Mouse (Mus musculus): Measurements from ENCODE around the gene Lima1. TPM values are rescaled to one million over a fixed set of nuclear protein-coding genes. Genes with fewer than 3 reads are reported as not detected.
A peak's percentile ranks its signal among the peaks of the same experiment; 100 is the strongest.

The Lima1 gene
- polyA plus RNA-seq, 1 experiment: 140 TPM

DNA sequence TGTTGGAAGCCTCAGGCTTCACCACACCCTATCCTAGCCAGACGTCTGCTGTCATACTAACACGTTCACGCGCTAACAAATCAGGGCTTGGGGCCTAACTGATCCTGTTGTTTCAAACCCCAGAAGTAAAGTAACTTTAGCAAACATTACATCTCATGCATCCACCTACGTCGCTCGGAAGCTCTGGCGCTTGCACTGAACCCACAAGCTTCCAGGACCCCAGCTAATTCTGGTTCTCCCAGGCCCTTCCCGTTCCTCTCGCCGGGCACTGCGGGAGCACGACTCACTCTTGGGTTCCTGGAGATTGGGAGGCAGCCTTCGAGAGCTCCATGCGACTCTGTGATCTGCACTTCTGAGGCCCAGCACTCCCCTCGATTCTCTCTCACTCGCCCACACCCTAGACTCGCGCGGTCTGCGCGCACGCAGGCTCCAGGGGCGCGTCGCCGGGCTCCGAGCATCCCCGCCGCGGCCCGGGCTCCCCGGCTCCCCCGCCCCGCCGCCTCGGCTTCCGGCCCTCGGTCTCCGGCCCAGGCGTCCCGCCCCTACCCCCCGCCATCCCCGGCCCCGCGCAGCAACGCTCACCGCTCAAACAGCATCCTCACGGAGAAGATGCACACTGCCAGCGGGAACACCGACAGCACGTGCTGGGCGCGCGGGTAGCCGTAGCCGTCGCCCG lies 103.5 kb downstream of the Lima1 start:
- peak overlapping the region; percentile 62 for H3K4me3 ChIP-seq
- no peaks in the 10 kb centered on the region for H3K36me3 ChIP-seq (ENCODE audit: control insufficient read depth, insufficient read depth)
- peak overlapping the region; percentile 87 for H3K4me2 ChIP-seq (ENCODE audit: low read depth)
- H3K27me3 ChIP-seq (ENCODE audit: control insufficient read depth, insufficient read depth, insufficient read length): no peaks in the 10 kb centered on the region
- peak overlapping the region; percentile 40 for H3ac ChIP-seq (ENCODE audit: control insufficient read depth, insufficient read length)
- peaks cover 46% of the 10 kb centered on the region for H3K79me2 ChIP-seq (ENCODE audit: control insufficient read depth, insufficient read depth)
- TF ChIP-seq MYOD1 (IDR thresholded peaks at IDR 0.05; ENCODE audit: control insufficient read depth in 1 of 3, insufficient read length in 2 of 3, low read depth in 2 of 3) (peak in 1 of 3 experiments; percentile 36), TCF3 (IDR thresholded peaks at IDR 0.05; ENCODE audit: insufficient read length, low read depth) (no peak), SRF (IDR thresholded peaks at IDR 0.05; ENCODE audit: control insufficient read depth, insufficient read length, low read depth) (no peak), POLR2A (IDR thresholded peaks at IDR 0.05; ENCODE audit: insufficient read length, low read depth) (no peak), CEBPB (IDR thresholded peaks at IDR 0.05; ENCODE audit: insufficient read depth, poor library complexity, severe bottlenecking) (no peak), MAX (IDR thresholded peaks at IDR 0.05; ENCODE audit: low read depth) (peak; percentile 20), POLR2AphosphoS2 (IDR thresholded peaks at IDR 0.05; ENCODE audit: insufficient read length, low read depth) (no peak), USF1 (IDR thresholded peaks at IDR 0.05; ENCODE audit: low read depth) (no peak), MYOG (IDR thresholded peaks at IDR 0.05; ENCODE audit: control insufficient read depth in 1 of 3, insufficient read depth in 1 of 3, insufficient read length in 2 of 3, low read depth in 2 of 3) (peak in 1 of 3 experiments; percentile 3), E2F4 (IDR thresholded peaks at IDR 0.05; ENCODE audit: insufficient read depth) (no peak), REST (IDR thresholded peaks at IDR 0.05; ENCODE audit: insufficient read depth, insufficient read length) (no peak), TCF12 (IDR thresholded peaks at IDR 0.05; ENCODE audit: insufficient read depth, poor library complexity, severe bottlenecking) (no peak)

DNA sequence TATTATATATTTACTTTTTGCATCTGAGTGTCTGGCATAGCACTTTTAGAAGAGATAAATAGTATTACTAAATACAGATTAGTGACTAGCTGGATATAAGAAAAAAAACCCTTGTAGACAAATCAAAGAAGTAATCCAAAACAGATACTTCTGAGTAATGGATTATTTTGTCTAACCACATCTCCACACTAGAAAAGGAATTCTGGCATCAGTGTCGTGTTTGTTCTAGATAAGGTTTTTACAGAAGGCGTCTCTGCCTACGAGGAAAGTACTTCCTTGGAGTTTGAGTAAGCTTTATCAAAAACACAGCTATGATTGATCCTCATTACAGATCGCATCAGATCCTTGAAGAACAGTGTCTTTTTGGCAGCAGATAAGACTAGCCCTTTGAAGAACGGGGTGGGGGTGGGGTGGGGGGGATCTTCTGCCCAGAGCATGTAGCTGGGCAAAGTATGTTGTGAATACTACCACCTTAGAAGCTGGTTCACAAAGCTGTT lies 104.2 kb downstream of the Lima1 start:
- Histone ChIP-seq H3K4me2 (ENCODE audit: low read depth) (peak overlapping the region; percentile 81), H3K79me2 (ENCODE audit: control insufficient read depth, insufficient read depth) (peaks cover 52% of the 10 kb centered on the region), H3K36me3 (ENCODE audit: control insufficient read depth, insufficient read depth) (no peaks in the 10 kb centered on the region), H3ac (ENCODE audit: control insufficient read depth, insufficient read length) (peak overlapping the region; percentile 40), H3K27me3 (ENCODE audit: control insufficient read depth, insufficient read depth, insufficient read length) (no peaks in the 10 kb centered on the region), H3K4me3 (peak overlapping the region; percentile 62)
- no peak for TF ChIP-seq TCF3 (IDR thresholded peaks at IDR 0.05; ENCODE audit: insufficient read length, low read depth)

DNA sequence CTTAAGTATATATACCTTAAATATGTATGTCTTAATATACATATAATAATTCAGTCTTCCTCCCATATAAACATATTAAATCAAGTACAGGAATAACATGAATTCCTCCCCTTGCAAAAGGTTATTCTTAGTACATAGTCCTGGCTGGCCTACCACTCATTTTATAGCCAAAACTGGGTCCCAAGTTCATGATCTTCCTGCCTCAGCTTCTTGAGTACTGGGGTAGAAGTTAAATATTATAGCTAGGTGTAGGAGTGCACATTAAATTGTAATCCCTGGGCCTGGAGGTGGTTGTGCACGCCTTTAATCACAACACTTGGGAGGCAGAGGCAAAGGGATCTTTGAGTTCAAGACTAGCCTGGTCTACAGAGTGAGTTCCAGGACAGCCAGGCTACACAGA lies 106.5 kb downstream of the Lima1 start:
- H3K27me3 ChIP-seq (ENCODE audit: control insufficient read depth, insufficient read depth, insufficient read length): no peaks in the 10 kb centered on the region
- TF ChIP-seq MYOG (IDR thresholded peaks at IDR 0.05; ENCODE audit: control insufficient read depth in 1 of 3, insufficient read depth in 1 of 3, insufficient read length in 2 of 3, low read depth in 2 of 3) (no peak), REST (IDR thresholded peaks at IDR 0.05; ENCODE audit: insufficient read depth, insufficient read length) (no peak), MAX (IDR thresholded peaks at IDR 0.05; ENCODE audit: low read depth) (no peak), POLR2A (IDR thresholded peaks at IDR 0.05; ENCODE audit: insufficient read length, low read depth) (no peak), TCF3 (IDR thresholded peaks at IDR 0.05; ENCODE audit: insufficient read length, low read depth) (no peak), E2F4 (IDR thresholded peaks at IDR 0.05; ENCODE audit: insufficient read depth) (no peak), POLR2AphosphoS2 (IDR thresholded peaks at IDR 0.05; ENCODE audit: insufficient read length, low read depth) (no peak), USF1 (IDR thresholded peaks at IDR 0.05; ENCODE audit: low read depth) (no peak), TCF12 (IDR thresholded peaks at IDR 0.05; ENCODE audit: insufficient read depth, poor library complexity, severe bottlenecking) (no peak), CEBPB (IDR thresholded peaks at IDR 0.05; ENCODE audit: insufficient read depth, poor library complexity, severe bottlenecking) (no peak), MYOD1 (IDR thresholded peaks at IDR 0.05; ENCODE audit: control insufficient read depth in 1 of 3, insufficient read length in 2 of 3, low read depth in 2 of 3) (no peak), SRF (IDR thresholded peaks at IDR 0.05; ENCODE audit: control insufficient read depth, insufficient read length, low read depth) (no peak)
- no peak overlapping the region for H3ac ChIP-seq (ENCODE audit: control insufficient read depth, insufficient read length)
- no peak overlapping the region for H3K4me2 ChIP-seq (ENCODE audit: low read depth)
- no peak overlapping the region for H3K4me3 ChIP-seq
- peaks cover 9% of the 10 kb centered on the region for H3K36me3 ChIP-seq (ENCODE audit: control insufficient read depth, insufficient read depth)
- H3K79me2 ChIP-seq (ENCODE audit: control insufficient read depth, insufficient read depth): peaks cover 69% of the 10 kb centered on the region

DNA sequence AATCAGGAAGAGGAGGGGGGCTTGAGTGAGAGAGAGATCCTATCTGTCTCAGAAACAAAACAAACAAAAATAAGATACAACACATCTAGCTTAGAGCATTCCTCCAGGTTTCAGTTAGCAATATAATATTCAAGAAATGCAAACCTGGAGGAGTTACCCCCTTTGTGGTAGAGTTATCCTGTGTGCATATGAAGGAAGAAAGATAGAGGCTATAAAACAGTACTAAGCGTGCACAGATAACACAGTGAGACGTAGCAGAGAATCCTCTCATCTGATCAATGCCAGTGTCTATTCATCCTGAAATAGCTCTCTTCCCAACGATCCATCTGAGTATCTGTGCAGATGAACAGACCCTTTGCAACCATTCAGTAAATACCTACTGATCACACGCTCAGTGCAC lies 107.8 kb downstream of the Lima1 start:
- Histone ChIP-seq H3ac (ENCODE audit: control insufficient read depth, insufficient read length) (no peak overlapping the region), H3K79me2 (ENCODE audit: control insufficient read depth, insufficient read depth) (peaks cover 82% of the 10 kb centered on the region), H3K27me3 (ENCODE audit: control insufficient read depth, insufficient read depth, insufficient read length) (no peaks in the 10 kb centered on the region), H3K4me3 (no peak overlapping the region), H3K36me3 (ENCODE audit: control insufficient read depth, insufficient read depth) (peaks cover 9% of the 10 kb centered on the region), H3K4me2 (ENCODE audit: low read depth) (no peak overlapping the region)
- no peak for TF ChIP-seq MYOD1 (IDR thresholded peaks at IDR 0.05; ENCODE audit: control insufficient read depth in 1 of 3, insufficient read length in 2 of 3, low read depth in 2 of 3)
- no peak for TF ChIP-seq REST (IDR thresholded peaks at IDR 0.05; ENCODE audit: insufficient read depth, insufficient read length)
- TF ChIP-seq TCF3 (IDR thresholded peaks at IDR 0.05; ENCODE audit: insufficient read length, low read depth): no peak
- no peak for TF ChIP-seq POLR2AphosphoS2 (IDR thresholded peaks at IDR 0.05; ENCODE audit: insufficient read length, low read depth)
- TF ChIP-seq E2F4 (IDR thresholded peaks at IDR 0.05; ENCODE audit: insufficient read depth): no peak
- no peak for TF ChIP-seq MYOG (IDR thresholded peaks at IDR 0.05; ENCODE audit: control insufficient read depth in 1 of 3, insufficient read depth in 1 of 3, insufficient read length in 2 of 3, low read depth in 2 of 3)

DNA sequence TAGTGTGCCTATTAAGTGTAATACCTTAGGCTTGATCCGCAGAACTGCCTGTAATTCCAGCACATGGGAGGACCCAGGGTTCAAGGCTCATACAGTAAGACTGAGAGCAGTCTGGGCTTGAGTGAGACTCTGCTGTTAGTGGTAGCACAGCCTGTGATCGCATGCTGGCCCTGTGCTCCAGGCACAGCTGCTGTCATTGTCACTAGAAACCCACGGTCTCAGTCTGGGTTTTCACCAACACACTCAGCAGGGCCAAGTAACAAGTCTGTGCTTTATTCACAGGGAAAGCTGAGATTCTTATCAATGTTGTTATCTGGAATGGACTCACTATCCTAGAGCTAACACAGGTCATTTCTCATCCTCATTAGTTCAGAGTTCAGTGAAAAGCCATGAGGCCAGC lies 121.1 kb downstream of the Lima1 start:
- peak in 1 of 3 experiments; percentile 50 for TF ChIP-seq MYOG (IDR thresholded peaks at IDR 0.05; ENCODE audit: control insufficient read depth in 1 of 3, insufficient read depth in 1 of 3, insufficient read length in 2 of 3, low read depth in 2 of 3)
- no peak for TF ChIP-seq SRF (IDR thresholded peaks at IDR 0.05; ENCODE audit: control insufficient read depth, insufficient read length, low read depth)
- TF ChIP-seq REST (IDR thresholded peaks at IDR 0.05; ENCODE audit: insufficient read depth, insufficient read length): no peak

More for the DNA sequence above, 121.1 kb downstream of the Lima1 start:
- Histone ChIP-seq H3K36me3 (ENCODE audit: control insufficient read depth, insufficient read depth) (no peaks in the 10 kb centered on the region), H3ac (ENCODE audit: control insufficient read depth, insufficient read length) (no peak overlapping the region), H3K4me3 (no peak overlapping the region), H3K27me3 (ENCODE audit: control insufficient read depth, insufficient read depth, insufficient read length) (no peaks in the 10 kb centered on the region), H3K79me2 (ENCODE audit: control insufficient read depth, insufficient read depth) (peaks cover 31% of the 10 kb centered on the region), H3K4me2 (ENCODE audit: low read depth) (no peak overlapping the region)
